Mouse (Mus musculus) spleen, adult 2 months (tissue): Measurements from ENCODE around the gene Krt28.

ENCODE experiments used
- CTCF ChIP-seq: fragments of 200-500 bp; IDR thresholded peaks from 2 replicates; pipeline ENCODE4 v1.5.1; 2011; ENCODE audit warnings: mild to moderate bottlenecking, inconsistent platforms; ENCODE audit not compliant: insufficient read depth, insufficient read length, insufficient replicate concordance; ENCODE audit errors: extremely low read depth
- POLR2A ChIP-seq: fragments of 200-500 bp; IDR thresholded peaks from 2 replicates; pipeline ENCODE4 v1.6.1; 2011; ENCODE audit warnings: low read depth, low read length, inconsistent platforms

- TF ChIP-seq POLR2A (no peak), CTCF (no peak)
Measured at GRCm38 (mm10) chr11:99329655-99330054, 45.0 kb downstream of the Krt28 start.
